Mouse (Mus musculus): Measurements from ENCODE around the gene Sept10. TPM values are rescaled to one million over a fixed set of nuclear protein-coding genes. Genes with fewer than 3 reads are reported as not detected.
"Not testable (repeated sequence)": the region's sequence is repeated elsewhere in the genome, so short reads cannot be mapped to it uniquely, and the experiment has no call there.

The Sept10 gene
- total RNA-seq, 2 experiments from 2014 or later: 15.6 to 16.6 TPM

DNA sequence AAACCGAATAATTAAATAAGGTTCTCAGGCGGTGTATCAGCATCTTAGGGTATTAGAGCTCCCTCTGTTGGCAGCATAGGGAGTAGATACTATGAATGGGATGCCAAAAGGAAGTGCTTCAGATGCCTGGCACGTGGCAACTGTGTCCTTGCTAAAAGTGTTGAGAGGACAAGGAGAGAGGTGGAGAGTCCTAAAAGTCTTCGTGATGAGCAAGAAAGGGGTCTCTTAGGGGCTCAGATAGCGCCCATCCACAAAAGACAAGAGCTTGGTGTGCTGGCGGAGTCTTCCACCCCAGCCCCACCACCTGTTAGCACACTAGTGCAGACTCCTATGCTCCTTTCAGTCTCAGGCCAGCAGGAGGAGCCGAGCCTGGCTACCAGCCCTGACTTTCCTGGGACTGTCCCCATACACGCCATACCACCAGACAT is 71.7 kb downstream of the Sept10 start:
- DNase-seq (ENCODE audit: low spot score): no peak
- intact Hi-C loops (cut with DNase I): loop anchor here (1.0 to 2.0 kb wide), 2 partner anchors 41 to 337 kb away; partner anchors contain the start of gene Sh3rf3

DNA sequence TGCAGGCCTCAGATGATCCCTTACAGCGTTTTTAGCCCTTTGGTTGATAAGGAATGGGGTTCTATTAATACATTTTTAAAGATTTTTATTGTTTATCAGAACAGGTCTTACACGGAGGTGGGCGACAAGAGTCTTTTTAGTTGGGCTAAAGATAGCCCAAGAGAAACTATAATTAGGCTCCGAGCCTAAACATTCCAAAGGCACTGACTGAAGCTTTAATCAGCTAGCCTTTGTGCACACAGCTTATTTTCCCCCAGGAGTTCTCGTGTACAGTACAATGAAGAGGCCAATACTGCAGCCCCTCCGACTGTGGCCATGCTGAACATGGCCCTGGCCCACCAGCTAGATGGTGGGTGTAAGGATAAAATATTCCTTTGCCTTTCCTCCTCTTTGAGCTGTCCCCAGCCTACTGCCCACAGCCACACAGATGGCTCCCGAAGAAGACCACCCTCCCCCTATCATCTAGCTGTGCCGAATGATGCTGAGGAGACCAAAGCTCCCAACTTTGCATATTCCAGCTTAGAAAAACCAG is 88.1 kb downstream of the Sept10 start:
- no peak for DNase-seq (ENCODE audit: low spot score)
- intact Hi-C loops (cut with DNase I): no loop called here

DNA sequence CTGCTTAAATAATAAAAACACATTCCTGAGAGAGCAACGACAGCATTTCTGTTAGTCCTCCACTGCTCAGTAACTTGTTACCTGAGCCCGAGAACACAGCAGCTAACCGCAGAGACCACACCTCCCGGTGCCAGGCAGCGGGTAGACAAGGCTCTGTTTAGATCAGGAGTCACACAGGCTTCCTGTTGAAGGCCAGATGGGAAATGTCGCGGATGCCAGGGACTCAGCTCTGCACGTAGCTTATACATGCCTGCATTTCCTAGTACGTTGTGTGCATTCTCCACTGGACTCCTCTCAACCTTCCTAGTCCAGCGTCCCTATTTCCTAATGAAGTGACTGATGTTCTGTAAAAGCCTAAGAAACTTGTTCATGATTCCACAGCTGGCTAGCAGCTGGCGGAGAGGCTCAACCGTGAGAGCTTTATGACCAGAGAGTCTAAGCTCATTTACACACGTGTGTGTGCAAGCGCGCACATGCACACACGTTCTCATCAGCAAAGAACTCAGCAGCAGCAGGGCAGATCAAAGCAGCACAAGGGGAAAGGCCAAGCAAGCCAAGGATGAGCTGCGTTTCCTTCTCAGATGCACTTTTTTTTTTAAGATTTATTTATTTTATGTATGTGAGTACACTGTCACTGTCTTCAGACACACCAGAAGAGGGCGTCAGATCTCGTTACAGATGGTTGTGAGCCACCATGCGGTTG is 89.6 kb downstream of the Sept10 start:
- intact Hi-C loops (cut with DNase I): no loop called here
- no peak for DNase-seq (ENCODE audit: low spot score)

DNA sequence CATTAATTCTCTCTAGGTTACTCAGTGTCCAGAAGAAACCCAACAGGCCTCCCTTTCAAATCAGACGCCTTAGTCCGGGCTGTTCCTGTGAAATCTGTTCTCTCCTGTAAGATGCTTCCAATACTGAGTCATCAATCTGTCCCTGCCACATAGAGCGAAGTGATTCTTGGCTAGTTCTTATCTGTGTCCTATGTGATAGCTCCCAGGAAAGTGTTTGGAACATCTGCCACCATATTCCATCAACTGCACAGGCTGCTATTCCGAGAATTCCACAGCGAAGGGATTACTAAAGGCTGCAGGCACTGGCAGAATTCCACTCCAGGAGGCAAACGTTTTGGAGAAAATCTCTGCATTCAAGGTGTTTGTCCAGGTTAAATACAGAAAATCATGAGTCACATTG is 94.0 kb downstream of the Sept10 start:
- intact Hi-C loops (cut with DNase I): no loop called here
- no peak for DNase-seq (ENCODE audit: low spot score)

DNA sequence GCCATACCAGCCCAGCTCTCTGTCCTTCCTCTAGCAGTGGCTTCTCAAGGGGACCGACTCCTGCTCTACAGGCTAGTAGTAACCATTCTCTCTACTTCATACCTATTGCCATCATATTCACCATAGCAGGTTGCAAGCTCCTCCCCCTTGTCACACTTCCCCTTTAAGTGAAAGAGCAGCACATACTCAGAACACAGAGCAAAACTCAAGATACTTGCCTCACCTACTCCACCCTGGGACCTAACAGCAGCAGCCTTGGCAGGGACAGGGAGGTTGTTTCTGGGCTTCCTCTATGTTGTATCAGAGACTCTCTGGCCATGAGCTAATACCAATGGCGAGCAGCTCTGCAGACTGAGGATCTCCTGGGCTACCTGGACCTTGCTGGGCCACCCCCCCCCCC is 96.2 kb downstream of the Sept10 start:
- intact Hi-C loops (cut with DNase I): no loop called here
- no peak for DNase-seq (ENCODE audit: low spot score)

DNA sequence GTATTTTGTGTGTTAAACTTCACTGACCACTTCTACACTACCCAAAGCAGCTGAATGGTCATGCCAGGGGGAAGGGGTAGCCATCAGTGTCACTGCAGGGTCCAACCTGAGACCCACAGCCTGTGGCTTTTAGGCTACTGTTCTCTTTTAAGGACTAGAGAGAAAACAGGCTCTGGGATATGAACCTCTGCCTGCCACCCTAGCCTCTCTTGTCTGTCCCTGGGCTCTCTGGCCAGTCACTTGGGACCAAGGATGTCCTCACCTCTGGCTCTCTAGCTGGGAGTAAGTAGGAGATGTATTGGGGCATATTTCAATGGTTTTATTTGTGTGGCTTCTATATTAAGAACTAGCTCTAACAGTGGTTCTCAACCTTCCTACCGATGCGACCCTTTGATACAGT is 101.8 kb downstream of the Sept10 start:
- intact Hi-C loops (cut with DNase I): no loop called here
- no peak for DNase-seq (ENCODE audit: low spot score)

DNA sequence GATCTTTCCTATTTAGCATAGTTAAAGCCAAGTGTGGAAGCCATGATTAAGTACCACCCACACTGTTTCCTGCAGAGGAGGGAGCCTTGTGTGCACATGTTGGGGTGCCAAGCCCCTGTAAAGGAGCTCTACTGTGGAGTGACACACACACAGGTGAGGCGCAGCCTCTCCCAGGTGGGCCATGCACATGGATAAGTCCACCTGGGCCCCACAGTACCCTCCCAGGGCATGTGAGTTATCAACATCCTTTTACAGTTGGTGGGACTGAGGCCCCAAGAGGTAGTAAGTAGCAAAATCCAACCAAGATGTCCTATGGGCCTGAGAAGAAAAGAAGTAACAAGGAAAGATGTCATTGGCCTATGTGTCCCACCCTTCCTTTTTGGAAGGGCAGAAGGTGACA is 102.6 kb downstream of the Sept10 start:
- DNase-seq (ENCODE audit: low spot score): no peak
- intact Hi-C loops (cut with DNase I): no loop called here

DNA sequence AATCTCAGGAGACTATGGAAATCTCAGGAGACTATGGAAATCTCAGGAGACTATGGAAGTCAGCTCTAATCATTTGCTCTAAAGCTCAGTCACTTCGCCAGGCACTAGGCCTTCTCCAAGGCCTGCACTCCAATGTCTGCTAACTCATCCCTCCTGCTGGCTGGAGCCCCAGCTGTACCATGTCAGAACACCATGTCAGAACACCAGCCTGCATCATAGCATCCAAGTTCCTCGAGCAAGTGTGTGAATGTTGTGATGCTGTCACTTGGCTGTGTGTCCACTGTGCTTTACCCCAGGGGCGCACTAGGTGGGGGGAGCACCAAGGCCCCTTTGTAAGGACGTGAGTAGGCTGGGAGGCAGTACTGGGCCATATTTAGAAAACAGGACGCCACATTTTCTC is 104.1 kb downstream of the Sept10 start:
- no peak for DNase-seq (ENCODE audit: low spot score)
- intact Hi-C loops (cut with DNase I): no loop called here

DNA sequence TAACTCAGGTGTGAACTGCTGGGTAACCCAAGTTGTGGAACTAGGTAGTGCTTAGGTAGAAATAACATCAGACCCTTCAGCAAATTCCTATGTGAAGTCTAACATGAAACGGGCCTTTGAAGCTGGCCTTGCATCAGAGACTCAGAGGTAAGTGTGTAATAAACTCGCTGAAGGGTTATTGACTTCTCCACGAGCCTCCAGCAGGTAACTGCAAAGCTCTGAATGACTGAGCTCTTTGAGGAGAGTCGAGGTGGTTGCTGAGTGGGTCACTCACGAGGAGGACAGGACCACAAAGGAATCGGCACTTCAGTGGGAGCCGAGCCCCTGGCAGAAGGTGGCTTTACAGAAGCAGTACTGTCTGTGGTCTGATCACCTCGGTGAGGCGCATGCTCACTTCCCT is 105.3 kb downstream of the Sept10 start:
- intact Hi-C loops (cut with DNase I): no loop called here
- DNase-seq (ENCODE audit: low spot score): no peak

DNA sequence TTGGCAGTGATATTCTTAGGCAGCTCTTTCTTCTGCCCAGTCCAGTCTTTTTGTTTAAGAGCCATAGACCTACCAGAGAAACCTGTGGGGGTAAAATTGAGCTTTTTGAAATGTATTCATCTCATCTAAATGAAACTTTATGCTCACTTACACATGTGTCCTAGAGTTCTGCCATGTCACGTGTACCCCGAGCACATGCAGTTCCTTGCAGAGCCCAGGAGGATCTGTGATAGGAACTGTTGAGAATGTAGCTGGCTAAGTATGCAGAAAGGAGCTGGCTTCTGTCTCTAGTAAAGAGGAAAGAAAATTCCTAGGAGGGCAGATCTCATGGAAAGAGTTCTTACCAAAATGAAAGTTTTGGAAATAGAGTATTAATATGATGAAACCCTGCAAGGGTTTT is 106.0 kb downstream of the Sept10 start:
- no peak for DNase-seq (ENCODE audit: low spot score)
- intact Hi-C loops (cut with DNase I): no loop called here

DNA sequence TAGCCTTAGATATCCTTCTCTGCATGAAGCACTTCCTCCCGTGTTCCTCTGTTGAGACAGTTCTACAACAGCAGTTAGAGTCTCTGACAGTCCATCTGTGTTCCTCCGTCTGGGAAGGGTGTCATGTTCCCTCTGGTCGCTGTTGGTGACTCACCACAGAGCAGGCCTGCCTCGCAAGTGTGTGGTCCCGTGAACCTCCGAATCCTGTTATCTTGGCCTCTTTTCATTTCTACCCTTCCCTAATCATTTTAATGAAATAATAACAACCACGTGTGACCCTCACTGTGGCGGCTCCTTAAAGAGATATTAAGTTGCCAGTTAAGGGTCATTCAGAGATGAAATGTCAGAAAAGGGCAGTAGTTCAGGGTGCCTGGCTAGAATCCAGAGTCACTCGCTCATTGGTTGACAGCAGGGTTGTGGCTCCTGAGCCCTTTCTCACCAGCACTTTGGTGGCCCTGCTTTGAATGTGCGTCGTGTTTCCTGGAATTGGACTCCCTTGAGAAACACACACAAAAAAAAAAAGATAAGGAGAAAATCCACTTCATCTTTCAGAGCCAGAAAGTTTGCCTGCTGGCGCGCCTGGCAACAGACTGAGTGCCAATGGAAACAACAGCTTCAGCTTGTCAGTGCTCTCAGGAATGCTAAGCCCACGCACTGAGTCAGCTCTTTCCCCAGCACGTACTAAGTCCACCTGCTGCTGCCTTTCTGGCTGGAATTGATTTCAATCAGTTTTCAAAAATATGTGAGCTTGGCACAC is 106.9 kb downstream of the Sept10 start:
- intact Hi-C loops (cut with DNase I): no loop called here
- peak; percentile 54 for DNase-seq (ENCODE audit: low spot score)

DNA sequence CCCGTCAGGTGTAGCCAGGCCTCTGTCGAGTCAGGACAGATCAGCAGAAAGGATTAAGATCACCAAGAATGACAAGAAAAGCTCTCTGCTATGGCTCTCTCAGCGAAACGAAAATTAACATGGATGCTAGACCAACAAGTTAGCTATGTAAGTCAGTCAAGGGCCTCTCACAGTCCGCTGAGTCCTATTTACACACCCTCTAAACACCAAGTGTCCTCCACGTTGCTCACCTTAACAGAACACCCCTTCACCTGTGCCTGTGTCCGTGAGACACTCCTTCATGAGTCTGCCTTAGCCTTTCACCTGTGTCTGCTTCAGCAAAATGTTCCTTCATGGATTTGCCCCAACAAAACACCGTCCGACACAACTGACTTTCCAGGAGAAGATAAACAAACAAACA is 108.3 kb downstream of the Sept10 start:
- intact Hi-C loops (cut with DNase I): no loop called here
- no peak for DNase-seq (ENCODE audit: low spot score)

DNA sequence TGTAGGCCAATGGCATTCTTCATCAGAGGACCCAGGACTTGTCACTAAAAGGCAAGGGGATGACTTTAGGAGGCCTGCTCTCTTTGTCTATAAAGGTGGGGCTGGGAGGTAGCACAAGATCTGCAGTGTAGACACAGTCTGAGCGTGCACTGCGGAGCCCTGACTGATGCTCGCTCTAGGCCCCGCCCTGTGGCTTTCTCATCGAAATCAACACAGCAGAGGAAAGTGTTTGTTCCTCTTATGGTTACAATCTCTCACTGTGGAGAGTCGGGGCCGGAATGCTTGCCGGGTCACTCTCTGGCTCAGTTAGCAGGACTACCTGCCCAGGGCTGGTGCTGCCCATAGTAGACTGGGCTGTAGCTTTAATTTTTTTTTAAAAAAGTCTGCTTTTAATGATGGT is 108.9 kb downstream of the Sept10 start:
- DNase-seq (ENCODE audit: low spot score): no peak
- intact Hi-C loops (cut with DNase I): no loop called here

DNA sequence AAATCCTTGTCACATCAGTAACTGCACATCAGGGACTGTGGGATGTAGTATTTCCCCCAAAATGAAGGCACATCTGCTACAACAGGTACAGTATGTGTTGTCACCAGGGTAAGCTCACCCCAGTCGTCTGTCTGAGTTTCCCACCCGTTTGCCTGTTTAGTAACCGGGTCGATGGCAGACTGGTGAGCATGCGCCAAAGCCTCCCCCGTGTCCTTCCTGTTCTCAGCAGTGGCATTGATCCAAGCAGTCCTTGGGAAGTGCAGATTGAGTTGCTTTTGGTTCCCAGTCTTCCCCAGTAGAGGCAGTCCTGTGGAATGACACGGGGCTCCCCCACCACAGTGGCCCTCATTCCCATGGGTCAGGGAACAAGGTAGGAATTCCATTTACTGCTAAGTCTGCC is 111.3 kb downstream of the Sept10 start:
- intact Hi-C loops (cut with DNase I): no loop called here

DNA sequence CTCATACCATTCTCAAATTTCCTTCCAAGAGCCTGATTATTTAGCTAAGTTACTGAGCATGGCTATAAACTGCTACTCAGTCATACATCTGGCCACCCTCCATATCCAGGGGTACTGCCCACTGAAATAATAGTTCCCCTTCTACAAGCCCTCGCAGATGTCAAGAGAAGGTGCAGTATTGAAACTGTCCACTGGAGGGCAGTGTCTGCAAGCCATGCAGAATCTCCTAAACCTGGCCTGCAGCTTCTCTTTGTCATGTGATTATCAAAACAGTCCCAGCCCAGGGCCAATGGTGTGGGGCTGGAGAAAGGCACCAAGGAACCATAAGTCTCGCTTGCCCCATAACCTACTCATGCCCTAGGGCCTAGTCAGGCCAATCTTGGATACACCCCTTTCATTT is 112.6 kb downstream of the Sept10 start:
- intact Hi-C loops (cut with DNase I): loop anchor here (1.0 kb wide), 2 partner anchors 40 to 183 kb away; no protein-coding TSS in a partner anchor
- peak; percentile 26 for DNase-seq (ENCODE audit: low spot score)

More for the DNA sequence above, 111.3 kb downstream of the Sept10 start:
- no peak for DNase-seq (ENCODE audit: low spot score)

DNA sequence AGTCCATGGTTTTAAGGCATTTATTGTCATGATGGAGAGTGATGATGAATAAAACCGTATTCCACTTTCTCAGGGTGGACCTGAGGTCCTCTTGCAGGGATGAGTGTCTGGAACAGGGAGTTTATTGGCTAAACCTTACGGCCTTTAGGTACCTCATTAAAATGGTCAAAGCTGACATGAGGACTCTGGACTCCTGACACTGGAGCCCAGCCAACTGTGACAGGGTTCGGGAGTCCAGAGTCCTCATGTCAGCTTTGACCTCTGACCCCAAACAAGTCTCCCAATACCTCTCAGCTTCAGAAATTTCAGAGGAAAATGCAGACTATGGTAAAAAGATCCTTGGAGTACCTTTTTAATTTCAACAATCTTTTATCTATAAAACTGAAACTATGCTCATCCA is 115.0 kb downstream of the Sept10 start:
- intact Hi-C loops (cut with DNase I): no loop called here
- no peak for DNase-seq (ENCODE audit: low spot score)

DNA sequence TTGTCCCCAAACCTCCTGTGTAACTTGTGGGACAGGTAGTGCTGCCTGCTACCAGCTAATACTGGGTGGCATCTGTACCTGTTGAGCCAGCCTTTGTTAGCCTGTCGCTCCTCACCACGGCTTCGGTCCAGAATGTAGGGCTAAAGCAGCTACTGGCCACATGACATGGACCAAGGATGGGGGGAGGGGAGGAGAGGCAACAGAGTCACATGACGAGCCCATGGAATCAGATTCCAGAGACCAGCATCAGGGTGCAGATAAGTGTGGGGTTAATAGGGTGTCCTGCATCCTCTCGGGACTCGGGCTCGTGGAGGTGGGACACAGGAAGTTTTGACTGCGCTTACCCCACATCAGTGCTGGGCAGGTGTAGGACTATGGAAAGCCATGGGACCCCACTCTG is 115.8 kb downstream of the Sept10 start:
- no peak for DNase-seq (ENCODE audit: low spot score)

DNA sequence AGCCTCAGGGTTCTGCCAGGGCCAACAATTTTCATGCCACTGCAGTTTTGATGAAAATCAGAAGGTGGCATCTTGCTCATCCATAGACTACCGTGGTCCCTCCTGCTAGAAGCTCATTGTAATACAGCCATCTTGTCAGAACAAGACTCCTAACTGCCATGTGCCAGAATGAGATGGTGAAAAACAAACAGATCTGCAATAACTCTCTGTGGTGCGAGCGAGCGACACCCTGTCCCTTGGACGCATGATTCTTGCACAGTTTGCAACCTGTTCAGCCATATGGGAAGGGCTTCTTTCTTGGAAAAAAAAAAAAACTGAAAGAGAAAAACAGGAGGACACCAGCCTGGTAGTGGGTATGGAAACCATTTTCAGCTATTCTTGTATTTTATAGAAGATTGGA is 117.0 kb downstream of the Sept10 start:
- DNase-seq (ENCODE audit: low spot score): no peak
- intact Hi-C loops (cut with DNase I): no loop called here

More for the DNA sequence above, 115.8 kb downstream of the Sept10 start:
- intact Hi-C loops (cut with DNase I): no loop called here

DNA sequence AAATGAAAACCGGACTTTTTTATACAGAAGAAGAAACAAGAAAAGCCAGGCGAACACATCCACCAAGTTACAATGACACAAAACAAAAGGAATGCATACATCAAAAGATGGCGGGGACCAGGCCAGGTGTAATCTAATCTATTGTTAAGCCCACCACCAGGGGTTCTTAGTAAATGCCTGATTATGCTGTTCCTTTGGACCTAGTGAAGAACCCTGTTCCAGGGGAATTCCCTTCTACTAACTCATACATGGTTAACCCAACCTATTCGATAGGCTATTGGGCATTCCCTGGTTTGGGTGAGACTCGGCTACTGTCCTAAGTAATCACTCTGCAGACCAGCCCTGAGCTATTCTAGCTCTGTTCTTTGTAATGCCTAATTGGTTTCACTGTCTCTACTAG is 118.6 kb downstream of the Sept10 start:
- intact Hi-C loops (cut with DNase I); DNase-seq (ENCODE audit: low spot score): not testable (repeated sequence)

DNA sequence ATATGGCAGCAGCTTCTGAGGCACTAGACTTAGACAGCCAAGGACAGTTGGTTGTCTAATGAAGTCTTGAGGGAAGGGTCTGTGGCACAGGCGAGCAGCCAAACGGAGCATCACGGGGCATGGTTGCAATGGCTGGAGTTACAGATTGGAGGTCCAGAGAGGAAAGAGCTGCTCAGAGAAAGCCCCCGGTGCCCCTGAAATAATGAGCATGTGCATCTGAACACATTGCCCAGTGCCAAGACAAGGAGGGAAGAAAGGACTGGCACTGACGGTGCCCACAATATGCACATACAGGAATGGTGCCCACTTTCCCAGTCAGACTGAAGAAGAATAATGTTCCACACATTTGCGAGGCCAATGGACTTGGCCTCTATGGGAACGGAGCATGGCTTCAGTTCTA is 129.7 kb downstream of the Sept10 start:
- intact Hi-C loops (cut with DNase I): no loop called here
- DNase-seq (ENCODE audit: low spot score): no peak
